Mouse (Mus musculus) cerebellum, adult 9-11 months (tissue): ENCODE data around the gene Cst13.
A peak's percentile ranks its signal among the peaks of the same experiment; 100 is the strongest.

Source experiments
- DNase-seq: peaks from one replicate; pipeline ENCODE4 v3.0.0; 2022

The Cst13 gene

GRCm38 (mm10) chr2:148875335-148875811, 55.5 kb downstream of the Cst13 start, which contains the start of gene Cst3:
Cst3 (minus strand) TSS chr2:148875692.
- peak; percentile 91 for DNase-seq

GRCm38 (mm10) chr2:148877016-148877770, 57.3 kb downstream of the Cst13 start:
- DNase-seq, result peak; percentile 13

DNA sequence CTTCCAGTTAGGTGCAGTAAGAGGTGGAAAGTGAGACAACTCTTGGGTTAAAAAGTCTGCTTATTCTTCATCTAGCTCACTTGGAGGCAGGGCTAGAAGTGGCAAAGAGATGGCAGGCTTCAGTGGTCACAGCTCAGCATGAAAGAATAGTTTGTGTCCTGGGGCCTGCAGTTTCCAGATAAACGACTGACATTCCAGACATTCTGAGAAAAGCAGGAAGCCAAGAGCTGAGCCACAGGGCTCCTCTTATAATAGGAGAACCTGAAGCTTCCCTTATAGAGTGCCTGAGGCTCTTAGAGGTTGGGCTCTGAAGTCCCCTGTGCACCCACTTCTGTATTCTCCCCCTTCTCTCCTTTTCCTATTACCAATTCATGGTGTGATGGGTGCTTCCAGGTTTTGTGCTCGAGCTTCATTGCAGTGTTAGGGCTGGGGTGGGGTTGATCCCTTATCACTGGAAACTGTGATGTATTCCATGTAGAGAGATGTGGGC, 58.8 kb downstream of the Cst13 start:
- DNase-seq, result no peak

- DNase-seq, result no peak
Measured at GRCm38 (mm10) chr2:148879199-148879598, 59.3 kb downstream of the Cst13 start.
